18 mouse cellular contexts compared by ENCODE assay signal in genomic region chr13:34346748-34347147, GRCm38 (mm10). TPM values are rescaled to one million over a fixed set of nuclear protein-coding genes. Genes with fewer than 3 reads are reported as not detected.
A peak's percentile ranks its signal among the peaks of the same experiment; 100 is the strongest.
DNase-seq lines count a peak whose midpoint lies in the region; ATAC-seq lines count a peak whose summit lies in the region.
"Had no signal": no experiment of that assay in that cellular context is flagged by ENCODE, and none has a peak within 500 bp of the region (broad histone marks: within the 10 kb centered on the region; RNA-seq: fewer than 3 reads in every experiment).

No protein-coding gene starts in this region.

- peaks cover 23% of the 10 kb centered on the region for H3K4me1 ChIP-seq in hindbrain, embryonic 14.5 days (replicated peaks; ENCODE audit: control insufficient read depth, insufficient read depth, low read length)
- peaks cover 8% of the 10 kb centered on the region; the same call in 1 of the 2 replicates for H3K4me1 ChIP-seq in hindbrain, embryonic 11.5 days (replicated peaks; ENCODE audit: control insufficient read depth, insufficient read depth, low read length)
- H3K4me1 ChIP-seq in liver, embryonic 13.5 days (replicated peaks) = peaks cover 51% of the 10 kb centered on the region
- peaks cover 27% of the 10 kb centered on the region for H3K4me1 ChIP-seq in stomach, embryonic 16.5 days (ENCODE audit: control insufficient read depth, insufficient read depth, low read length)

- 71% methylated on average over 4 of the region's 4 CpGs for WGBS in hindbrain, embryonic 14.5 days
- WGBS in hindbrain, embryonic 11.5 days = 70% methylated on average over 4 of the region's 4 CpGs
- WGBS in liver, embryonic 13.5 days (ENCODE audit: insufficient replicate concordance) = 7% methylated on average over 4 of the region's 4 CpGs
- 45% methylated on average over 4 of the region's 4 CpGs for WGBS in stomach, embryonic 16.5 days

- DNase-seq in hindbrain, embryonic 14.5 days (ENCODE audit: low spot score) = no peak
- no peak for DNase-seq in hindbrain, embryonic 11.5 days (ENCODE audit: low spot score)
- DNase-seq in c-Kit-negative CD71-positive TER-119-positive erythroid progenitor cells, embryonic 14.5 days (ENCODE audit: low read depth, low spot score) = peak; percentile 57
- peak; percentile 48 for DNase-seq in liver, embryonic 13.5 days
- DNase-seq in Muller cell, postnatal 12 days (ENCODE audit: inconsistent ontology term) = no peak
- no peak for DNase-seq in testis, postnatal 10 days (ENCODE audit: low spot score)
- DNase-seq: adrenal gland, postnatal 14 days; cerebellum, postnatal 25 days; gastrocnemius, postnatal 36 days; heart, postnatal 14 days; lung, postnatal 10 days; right cerebral cortex, adult 18-20 months; thymus, adult 18-20 months had no signal

- H3K4me2 ChIP-seq in hindbrain, embryonic 14.5 days (replicated peaks) = peak overlapping the region; percentile 74; the same call in 1 of the 2 replicates
- no peak overlapping the region for H3K4me2 ChIP-seq in hindbrain, embryonic 11.5 days (replicated peaks; ENCODE audit: low read depth, low read length)
- H3K4me2 ChIP-seq in liver, embryonic 13.5 days = peak overlapping the region; percentile 81
- 0 out of 2 replicates have a peak overlapping the region, but pooled peaks have one; percentile 12 for H3K4me2 ChIP-seq in stomach, embryonic 16.5 days (ENCODE audit: low read depth, low read length)
- H3K4me2 ChIP-seq: limb, embryonic 12.5 days had no signal

- H3K9me3 ChIP-seq in hindbrain, embryonic 14.5 days (ENCODE audit: control insufficient read depth, low read length) = no peaks in the 10 kb centered on the region
- no peaks in the 10 kb centered on the region for H3K9me3 ChIP-seq in hindbrain, embryonic 11.5 days (ENCODE audit: control insufficient read depth, low read length)
- no peaks in the 10 kb centered on the region for H3K9me3 ChIP-seq in liver, embryonic 13.5 days (replicated peaks)
- H3K9me3 ChIP-seq in stomach, embryonic 16.5 days (replicated peaks; ENCODE audit: control insufficient read depth, low read length) = no peaks in the 10 kb centered on the region
- H3K9me3 ChIP-seq: embryonic facial prominence, embryonic 10.5 days; kidney, embryonic 15.5 days; limb, embryonic 12.5 days had no signal

- ATAC-seq in hindbrain, embryonic 14.5 days (ENCODE audit: low FRiP score) = no peak
- no peak for ATAC-seq in hindbrain, embryonic 11.5 days (ENCODE audit: low FRiP score)
- ATAC-seq in liver, embryonic 13.5 days (ENCODE audit: low read depth) = peak; percentile 35
- no peak for ATAC-seq in stomach, embryonic 16.5 days (ENCODE audit: insufficient read depth, low FRiP score)
- ATAC-seq: hindbrain, postnatal 0 days had no signal

- no peak overlapping the region for H3K27ac ChIP-seq in hindbrain, embryonic 14.5 days
- no peak overlapping the region for H3K27ac ChIP-seq in hindbrain, embryonic 11.5 days (ENCODE audit: low read depth, low read length)
- H3K27ac ChIP-seq in liver, embryonic 13.5 days = peak overlapping the region; percentile 96
- H3K27ac ChIP-seq in stomach, embryonic 16.5 days (ENCODE audit: low read length) = peak overlapping the region; percentile 70
- H3K27ac ChIP-seq: embryonic facial prominence, embryonic 10.5 days; kidney, embryonic 15.5 days; limb, embryonic 12.5 days had no signal

- H3K27me3 ChIP-seq in hindbrain, embryonic 14.5 days (ENCODE audit: control insufficient read depth, insufficient read depth, low read length) = no peaks in the 10 kb centered on the region
- no peaks in the 10 kb centered on the region for H3K27me3 ChIP-seq in hindbrain, embryonic 11.5 days (ENCODE audit: control insufficient read depth, insufficient read depth, low read length)
- H3K27me3 ChIP-seq in liver, embryonic 13.5 days = no peaks in the 10 kb centered on the region
- peaks cover 6% of the 10 kb centered on the region; the same call in 1 of the 2 replicates for H3K27me3 ChIP-seq in stomach, embryonic 16.5 days (ENCODE audit: control insufficient read depth, insufficient read depth, low read length)

- no peak overlapping the region for H3K4me3 ChIP-seq in hindbrain, embryonic 14.5 days (replicated peaks; ENCODE audit: low read length)
- no peak overlapping the region for H3K4me3 ChIP-seq in hindbrain, embryonic 11.5 days (ENCODE audit: low read depth, low read length)
- H3K4me3 ChIP-seq in liver, embryonic 13.5 days (replicated peaks) = peak overlapping the region; percentile 97
- no peak overlapping the region for H3K4me3 ChIP-seq in stomach, embryonic 16.5 days (replicated peaks; ENCODE audit: low read length)
- H3K4me3 ChIP-seq: embryonic facial prominence, embryonic 10.5 days; kidney, embryonic 15.5 days; limb, embryonic 12.5 days had no signal

- no peaks in the 10 kb centered on the region for H3K36me3 ChIP-seq in hindbrain, embryonic 14.5 days (replicated peaks; ENCODE audit: control insufficient read depth, insufficient read depth)
- no peaks in the 10 kb centered on the region for H3K36me3 ChIP-seq in hindbrain, embryonic 11.5 days (ENCODE audit: control insufficient read depth, insufficient read depth, low read length)
- H3K36me3 ChIP-seq in liver, embryonic 13.5 days = peaks cover 4% of the 10 kb centered on the region
- no peaks in the 10 kb centered on the region for H3K36me3 ChIP-seq in stomach, embryonic 16.5 days (ENCODE audit: control insufficient read depth, insufficient read depth, low read length)
- H3K36me3 ChIP-seq: embryonic facial prominence, embryonic 10.5 days; kidney, embryonic 15.5 days; limb, embryonic 12.5 days had no signal

- H3K9ac ChIP-seq in hindbrain, embryonic 14.5 days = no peak overlapping the region
- no peak overlapping the region for H3K9ac ChIP-seq in hindbrain, embryonic 11.5 days (ENCODE audit: low read depth, low read length)
- peak overlapping the region; percentile 100 for H3K9ac ChIP-seq in liver, embryonic 13.5 days
- H3K9ac ChIP-seq in stomach, embryonic 16.5 days (ENCODE audit: low read length) = no peak overlapping the region
- H3K9ac ChIP-seq: kidney, embryonic 15.5 days; limb, embryonic 12.5 days had no signal

RNA-seq across cellular contexts. Expression of gene Slc22a23, which starts 1.8 kb away (rescaled TPM):
- polyA plus RNA-seq in hindbrain, embryonic 14.5 days (2014; fragmentation: Nextera tagmentation; extraction: Ambion mirVana) = 27.0 and 28.5 TPM in 2 replicates
- polyA plus RNA-seq in hindbrain, embryonic 11.5 days (2014; fragmentation: Nextera tagmentation; extraction: Ambion mirVana) = 9.6 and 11.9 TPM in 2 replicates
- polyA plus RNA-seq in liver, embryonic 13.5 days (2015; fragmentation: Nextera tagmentation; extraction: Ambion mirVana) = 6.2 and 7.7 TPM in 2 replicates
- 3.1 and 3.6 TPM in 2 replicates for polyA plus RNA-seq in stomach, embryonic 16.5 days (2015; fragmentation: Nextera tagmentation; extraction: Ambion mirVana)

Comparison
In these comparisons a context has a peak if more than half of its experiments do, and no peak if none do; other contexts are left out.
1. DNase-seq: peak in c-Kit-negative CD71-positive TER-119-positive erythroid progenitor cells, embryonic 14.5 days (single experiment) and liver, embryonic 13.5 days (single experiment); none in hindbrain, embryonic 14.5 days (single experiment), hindbrain, embryonic 11.5 days (single experiment), Muller cell, postnatal 12 days (single experiment) and testis, postnatal 10 days (single experiment).
2. H3K27ac ChIP-seq: peak in liver, embryonic 13.5 days (single experiment) and stomach, embryonic 16.5 days (single experiment); none in hindbrain, embryonic 14.5 days (single experiment) and hindbrain, embryonic 11.5 days (single experiment).